Mouse (Mus musculus): ENCODE measurements at regions not wholly inside any gene's neighbourhood (a gene's known extent, or its start where the extent isn't known, plus 50 kb on each side); places are given as distances from the start of the nearest gene placed in this dataset.

DNA sequence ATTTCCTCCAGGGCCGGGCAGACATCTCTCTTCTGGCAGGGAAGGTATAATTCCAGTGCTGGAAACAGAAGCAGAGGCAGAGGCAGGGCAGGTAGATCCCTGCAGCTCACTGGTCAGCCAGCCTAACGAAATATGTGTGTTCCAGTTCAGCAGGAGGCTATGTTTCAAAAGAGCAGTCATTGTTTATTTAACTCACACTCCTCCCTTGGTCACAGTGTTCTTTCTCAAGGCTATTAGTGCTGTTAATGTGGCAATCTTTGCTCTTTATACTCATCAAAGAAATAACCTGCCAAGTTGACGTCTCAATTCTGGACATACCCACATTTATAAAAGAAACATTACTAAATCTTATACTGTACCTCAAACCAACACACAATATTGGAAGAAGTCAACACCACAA, 253.3 kb upstream of the Adgrl3 start:
- Histone ChIP-seq H3K4me1 (no peaks in the 10 kb centered on the region), H3K4me2 (no peak overlapping the region), H3K9ac (no peak overlapping the region), H3K36me3 (no peaks in the 10 kb centered on the region), H3K4me3 (replicated peaks) (no peak overlapping the region), H3K27me3 (no peaks in the 10 kb centered on the region), H3K27ac (no peak overlapping the region), H3K9me3 (replicated peaks) (no peaks in the 10 kb centered on the region)
- WGBS, result 56% methylated on average over 3 of the region's 3 CpGs
- no peak for ATAC-seq (replicated peaks; ENCODE audit: low FRiP score)

DNA sequence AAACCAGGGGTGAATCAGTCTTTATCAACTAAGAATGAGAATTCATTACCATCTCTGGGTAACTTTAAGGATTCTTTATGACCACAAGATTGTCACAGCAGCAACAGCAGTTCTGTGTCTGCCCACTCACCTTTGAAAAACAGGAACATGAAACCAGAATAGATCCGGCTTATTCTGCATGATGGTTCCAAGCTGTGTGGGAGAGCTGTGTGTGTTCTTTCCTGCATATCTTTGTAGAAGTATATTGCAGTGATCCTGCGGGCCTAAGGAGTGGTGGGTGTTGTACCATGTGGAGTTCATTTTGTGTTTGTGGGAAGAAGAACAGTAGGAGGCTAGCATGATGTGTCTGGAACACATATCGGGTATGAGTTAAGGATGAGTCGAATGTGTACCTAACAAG, 236.0 kb upstream of the Adgrl3 start:
- H3K4me2 ChIP-seq, result no peak overlapping the region
- WGBS, result 62% methylated on average over 4 of the region's 4 CpGs

DNA sequence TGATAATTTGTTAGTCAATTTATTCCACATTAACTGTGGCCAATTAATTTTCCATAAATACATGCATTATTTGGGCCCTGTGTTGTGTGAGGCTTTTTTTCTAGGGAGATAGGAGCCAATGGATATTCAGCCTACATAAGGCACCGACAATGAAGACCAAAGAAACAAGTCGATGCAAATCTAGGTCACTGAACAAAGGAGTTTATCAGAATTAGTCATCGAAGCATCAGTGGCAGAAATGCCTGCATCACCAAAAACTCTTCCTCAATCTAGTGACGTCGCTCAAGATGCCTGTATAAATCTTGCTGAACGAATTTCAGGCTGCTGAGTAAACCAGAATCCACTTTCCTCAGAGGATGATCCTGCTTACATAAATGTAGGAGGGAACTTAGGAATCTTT, 235.2 kb upstream of the Adgrl3 start:
- no peak for ATAC-seq (replicated peaks; ENCODE audit: low FRiP score)
- H3K4me1 ChIP-seq, result no peaks in the 10 kb centered on the region
- H3K9me3 ChIP-seq (replicated peaks), result no peaks in the 10 kb centered on the region
- no peaks in the 10 kb centered on the region for H3K36me3 ChIP-seq
- H3K4me3 ChIP-seq (replicated peaks), result no peak overlapping the region
- H3K27me3 ChIP-seq, result no peaks in the 10 kb centered on the region
- no peak overlapping the region for H3K27ac ChIP-seq
- H3K4me2 ChIP-seq, result no peak overlapping the region
- no peak overlapping the region for H3K9ac ChIP-seq
- 86% methylated on average over 6 of the region's 6 CpGs for WGBS

More for the DNA sequence above, 236.0 kb upstream of the Adgrl3 start:
- H3K9me3 ChIP-seq (replicated peaks), result no peaks in the 10 kb centered on the region
- H3K4me3 ChIP-seq (replicated peaks), result no peak overlapping the region
- ATAC-seq (replicated peaks; ENCODE audit: low FRiP score), result no peak
- no peak overlapping the region for H3K9ac ChIP-seq
- no peaks in the 10 kb centered on the region for H3K4me1 ChIP-seq
- H3K27ac ChIP-seq, result no peak overlapping the region
- H3K36me3 ChIP-seq, result no peaks in the 10 kb centered on the region
- no peaks in the 10 kb centered on the region for H3K27me3 ChIP-seq

DNA sequence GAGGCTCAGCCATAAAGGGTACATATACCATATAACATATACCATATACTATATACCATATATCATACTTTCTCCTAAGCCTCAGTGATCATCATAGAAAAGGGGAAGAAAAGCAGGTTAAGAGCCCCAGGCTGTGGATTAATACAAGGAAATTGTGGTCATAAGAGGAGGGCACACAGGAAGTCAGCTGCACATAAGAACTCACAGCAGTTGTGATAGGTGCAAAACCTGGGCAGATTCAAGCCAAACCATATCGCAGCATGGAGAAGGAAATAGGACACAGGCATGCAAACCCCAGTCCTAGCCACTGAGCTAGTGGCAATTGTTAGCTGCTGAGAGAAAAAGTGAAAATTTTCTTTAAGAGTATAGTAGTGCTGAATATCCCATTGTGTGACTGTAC, 228.3 kb upstream of the Adgrl3 start:
- Histone ChIP-seq H3K4me2 (no peak overlapping the region), H3K36me3 (no peaks in the 10 kb centered on the region), H3K27ac (no peak overlapping the region), H3K27me3 (no peaks in the 10 kb centered on the region), H3K4me1 (no peaks in the 10 kb centered on the region), H3K4me3 (replicated peaks) (no peak overlapping the region), H3K9ac (no peak overlapping the region), H3K9me3 (replicated peaks) (no peaks in the 10 kb centered on the region)
- no peak for ATAC-seq (replicated peaks; ENCODE audit: low FRiP score)
- 93% methylated on average over 1 of the region's 1 CpGs for WGBS

DNA sequence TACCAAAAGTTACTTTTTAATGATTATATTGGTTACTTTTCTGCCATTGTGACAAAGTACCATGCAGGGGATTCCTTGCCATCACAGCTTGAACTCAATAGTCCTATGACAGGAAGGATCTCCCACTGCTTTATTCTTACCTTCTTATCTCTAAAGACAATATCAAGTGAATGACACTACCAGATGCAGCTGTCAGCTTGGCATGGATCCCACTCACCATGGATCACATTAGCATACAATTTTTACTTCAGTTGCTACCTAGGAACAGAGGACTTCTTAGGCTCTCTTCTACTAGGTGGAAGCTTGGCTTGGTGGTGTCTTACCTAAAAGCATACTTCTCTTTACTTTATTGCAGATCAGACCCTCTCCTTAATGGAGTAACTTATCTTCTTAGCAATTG, 220.2 kb upstream of the Adgrl3 start:
- no peaks in the 10 kb centered on the region for H3K4me1 ChIP-seq
- H3K36me3 ChIP-seq, result no peaks in the 10 kb centered on the region
- no peak overlapping the region for H3K9ac ChIP-seq
- no peak overlapping the region for H3K4me2 ChIP-seq
- no peaks in the 10 kb centered on the region for H3K9me3 ChIP-seq (replicated peaks)
- no peak overlapping the region for H3K4me3 ChIP-seq (replicated peaks)
- H3K27me3 ChIP-seq, result no peaks in the 10 kb centered on the region
- no peak for ATAC-seq (replicated peaks; ENCODE audit: low FRiP score)
- H3K27ac ChIP-seq, result no peak overlapping the region

DNA sequence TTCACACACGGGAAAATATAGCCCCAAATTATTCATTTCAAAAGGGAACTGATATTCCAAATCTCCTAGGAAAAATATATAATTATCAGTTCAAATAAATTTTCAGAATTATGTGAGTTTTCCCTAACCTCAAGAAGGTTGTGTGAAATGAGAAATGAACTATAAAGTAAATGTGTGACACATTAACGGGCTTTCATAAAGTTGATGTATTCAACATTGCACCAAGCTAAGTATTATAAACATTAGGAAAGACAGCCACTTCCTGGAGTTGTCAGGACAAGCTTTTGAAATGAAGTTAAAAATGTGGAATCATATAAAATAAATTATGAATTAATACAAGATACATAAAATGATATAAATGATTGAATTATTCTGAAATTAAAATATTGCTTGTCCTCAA, 207.0 kb upstream of the Adgrl3 start:
- no peak overlapping the region for H3K4me3 ChIP-seq (replicated peaks)
- no peaks in the 10 kb centered on the region for H3K9me3 ChIP-seq (replicated peaks)
- H3K27ac ChIP-seq, result no peak overlapping the region
- 58% methylated on average over 2 of the region's 2 CpGs for WGBS
- ATAC-seq (replicated peaks; ENCODE audit: low FRiP score), result no peak
- no peak overlapping the region for H3K9ac ChIP-seq
- H3K4me2 ChIP-seq, result no peak overlapping the region
- H3K27me3 ChIP-seq, result no peaks in the 10 kb centered on the region
- H3K4me1 ChIP-seq, result no peaks in the 10 kb centered on the region
- no peaks in the 10 kb centered on the region for H3K36me3 ChIP-seq

DNA sequence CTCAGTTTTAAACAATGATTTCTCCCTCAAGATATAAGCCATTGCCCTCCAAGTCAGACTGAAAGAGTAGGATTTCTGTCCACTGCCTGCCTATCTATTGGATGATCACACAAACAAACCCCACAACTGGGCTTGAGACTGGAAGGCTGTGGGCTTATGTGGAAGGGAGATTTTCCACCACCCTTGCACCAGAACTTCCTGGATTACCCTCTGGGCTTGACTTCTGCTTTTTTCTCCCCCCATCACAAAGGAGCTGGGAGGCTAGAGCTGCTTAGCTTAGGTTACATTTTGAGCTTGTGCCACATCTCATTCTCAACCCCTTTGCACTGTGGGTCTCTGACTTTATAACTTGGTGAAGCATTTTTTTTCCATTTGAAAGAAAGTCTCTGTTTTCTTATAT, 200.7 kb upstream of the Adgrl3 start:
- no peak overlapping the region for H3K4me2 ChIP-seq
- H3K27ac ChIP-seq, result no peak overlapping the region
- H3K9ac ChIP-seq, result no peak overlapping the region
- no peak overlapping the region for H3K4me3 ChIP-seq (replicated peaks)
- H3K4me1 ChIP-seq, result no peaks in the 10 kb centered on the region
- no peak for ATAC-seq (replicated peaks; ENCODE audit: low FRiP score)
- H3K9me3 ChIP-seq (replicated peaks), result no peaks in the 10 kb centered on the region
- H3K27me3 ChIP-seq, result no peaks in the 10 kb centered on the region
- no peaks in the 10 kb centered on the region for H3K36me3 ChIP-seq

DNA sequence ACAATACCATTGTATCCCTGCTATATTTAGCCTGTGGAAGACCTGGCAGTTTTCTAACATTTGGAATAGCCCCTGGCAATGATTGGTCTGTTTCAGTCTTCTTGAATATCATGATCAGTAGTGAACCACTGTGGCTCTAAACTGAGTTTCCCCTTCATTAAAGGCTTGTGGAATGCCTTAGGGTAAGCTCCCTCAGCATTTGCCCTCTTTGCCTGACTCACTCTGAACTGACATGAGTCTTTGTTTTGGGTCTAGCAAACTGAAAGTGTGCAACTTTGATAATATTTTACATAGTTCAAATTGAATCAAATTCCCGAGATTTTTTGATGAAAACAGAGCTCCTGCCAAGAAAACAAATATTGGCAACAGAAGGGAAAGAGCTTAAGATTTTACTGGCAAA, 177.4 kb upstream of the Adgrl3 start:
- H3K27me3 ChIP-seq, result no peaks in the 10 kb centered on the region
- no peak overlapping the region for H3K9ac ChIP-seq
- 71% methylated on average over 1 of the region's 1 CpGs for WGBS
- no peak overlapping the region for H3K4me3 ChIP-seq (replicated peaks)
- no peak overlapping the region for H3K4me2 ChIP-seq
- H3K27ac ChIP-seq, result no peak overlapping the region
- no peaks in the 10 kb centered on the region for H3K36me3 ChIP-seq
- H3K9me3 ChIP-seq (replicated peaks), result no peaks in the 10 kb centered on the region
- no peak for ATAC-seq (replicated peaks; ENCODE audit: low FRiP score)
- H3K4me1 ChIP-seq, result no peaks in the 10 kb centered on the region

DNA sequence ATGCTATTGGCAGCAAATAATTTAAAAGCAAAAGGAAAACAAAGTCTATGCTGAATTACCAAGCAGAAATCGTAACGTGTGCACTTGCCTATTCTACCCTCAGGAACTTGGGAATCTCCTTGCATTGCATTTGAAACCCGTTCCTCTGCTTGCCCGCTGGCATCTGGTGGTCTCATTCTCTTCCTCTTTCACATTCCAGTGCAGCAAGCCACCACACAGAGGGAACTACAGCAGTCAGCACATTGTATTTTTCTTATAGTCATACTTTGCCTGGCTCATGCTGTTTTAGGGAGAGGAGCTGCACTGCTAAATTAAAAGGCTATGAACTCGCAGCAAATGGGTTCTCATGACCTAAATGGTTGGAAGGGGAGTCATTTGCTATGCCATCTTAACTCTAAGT, 164.9 kb upstream of the Adgrl3 start:
- ATAC-seq (replicated peaks; ENCODE audit: low FRiP score), result no peak
- no peaks in the 10 kb centered on the region for H3K9me3 ChIP-seq (replicated peaks)
- no peak overlapping the region for H3K4me3 ChIP-seq (replicated peaks)
- no peak overlapping the region for H3K9ac ChIP-seq
- 81% methylated on average over 5 of the region's 5 CpGs for WGBS
- H3K36me3 ChIP-seq, result no peaks in the 10 kb centered on the region
- no peak overlapping the region for H3K4me2 ChIP-seq
- no peaks in the 10 kb centered on the region for H3K4me1 ChIP-seq
- H3K27me3 ChIP-seq, result no peaks in the 10 kb centered on the region
- no peak overlapping the region for H3K27ac ChIP-seq

DNA sequence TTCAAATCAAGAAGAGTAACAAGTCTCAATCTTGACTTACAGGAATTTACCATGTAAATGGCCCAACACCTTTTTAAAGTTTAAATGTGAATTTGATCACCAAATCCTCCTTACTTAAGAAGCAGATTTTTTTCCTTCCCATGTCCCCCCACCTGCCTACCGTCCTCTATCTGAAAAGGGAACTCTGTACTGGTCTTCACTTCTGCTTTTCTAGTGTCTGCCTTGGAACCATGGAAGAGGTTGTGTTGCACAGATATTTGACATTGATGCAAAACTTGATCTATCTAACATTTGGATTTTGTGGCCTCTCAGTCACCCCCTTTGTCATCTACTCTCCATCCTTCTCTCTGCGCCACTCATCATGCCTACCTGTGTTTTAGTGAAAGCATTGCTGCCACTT, 143.3 kb upstream of the Adgrl3 start:
- Histone ChIP-seq H3K4me2 (no peak overlapping the region), H3K9ac (no peak overlapping the region), H3K27me3 (no peaks in the 10 kb centered on the region), H3K27ac (no peak overlapping the region), H3K4me1 (no peaks in the 10 kb centered on the region), H3K9me3 (replicated peaks) (no peaks in the 10 kb centered on the region), H3K36me3 (no peaks in the 10 kb centered on the region), H3K4me3 (replicated peaks) (no peak overlapping the region)
- WGBS, result 88% methylated on average over 2 of the region's 2 CpGs
- ATAC-seq (replicated peaks; ENCODE audit: low FRiP score), result no peak

DNA sequence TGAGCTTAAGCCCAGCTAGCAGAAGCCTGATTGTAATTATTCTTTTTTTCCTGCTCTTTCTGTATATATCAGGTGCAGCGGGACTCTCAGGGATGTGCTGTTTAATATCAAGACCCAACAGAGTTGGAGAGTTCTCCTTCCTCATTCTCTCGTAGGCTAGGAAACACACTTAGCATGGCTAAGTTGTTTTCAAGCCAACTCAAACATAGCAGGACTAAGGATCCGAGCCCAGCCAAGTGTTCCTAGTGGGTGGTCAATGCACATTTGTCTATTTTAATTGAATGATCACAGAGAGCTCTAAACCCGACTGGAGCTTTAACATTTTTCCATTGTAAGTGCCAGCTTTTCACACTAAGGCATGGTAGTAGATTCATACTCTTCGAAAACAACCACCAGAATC, 121.7 kb upstream of the Adgrl3 start:
- Histone ChIP-seq H3K27ac (no peak overlapping the region), H3K9ac (no peak overlapping the region), H3K36me3 (no peaks in the 10 kb centered on the region), H3K9me3 (replicated peaks) (no peaks in the 10 kb centered on the region), H3K4me1 (no peaks in the 10 kb centered on the region), H3K27me3 (no peaks in the 10 kb centered on the region), H3K4me3 (replicated peaks) (no peak overlapping the region), H3K4me2 (no peak overlapping the region)
- ATAC-seq (replicated peaks; ENCODE audit: low FRiP score), result no peak
- 62% methylated on average over 5 of the region's 5 CpGs for WGBS

DNA sequence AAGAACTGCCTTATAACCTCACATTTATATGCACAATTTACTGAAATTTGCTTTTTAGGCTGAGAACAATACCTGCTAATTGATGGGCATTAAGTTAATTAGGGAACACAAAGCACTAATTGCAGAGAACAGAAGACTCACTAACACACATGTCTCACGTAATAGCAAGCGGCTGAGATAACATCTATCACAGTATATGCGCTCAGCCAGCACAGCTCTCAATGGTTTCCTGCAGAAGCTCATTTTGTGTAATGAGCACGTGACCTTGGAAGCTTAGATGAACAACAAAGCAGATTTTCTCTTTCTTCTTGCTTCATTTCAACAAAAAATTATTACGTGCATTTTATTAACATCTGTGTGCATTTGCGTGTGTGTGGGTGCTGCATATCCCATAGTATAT, 111.2 kb upstream of the Adgrl3 start:
- Histone ChIP-seq H3K27ac (no peak overlapping the region), H3K4me2 (no peak overlapping the region), H3K4me1 (no peaks in the 10 kb centered on the region), H3K36me3 (no peaks in the 10 kb centered on the region), H3K9ac (no peak overlapping the region), H3K9me3 (replicated peaks) (no peaks in the 10 kb centered on the region), H3K27me3 (no peaks in the 10 kb centered on the region), H3K4me3 (replicated peaks) (no peak overlapping the region)
- 70% methylated on average over 6 of the region's 6 CpGs for WGBS
- ATAC-seq (replicated peaks; ENCODE audit: low FRiP score), result no peak

DNA sequence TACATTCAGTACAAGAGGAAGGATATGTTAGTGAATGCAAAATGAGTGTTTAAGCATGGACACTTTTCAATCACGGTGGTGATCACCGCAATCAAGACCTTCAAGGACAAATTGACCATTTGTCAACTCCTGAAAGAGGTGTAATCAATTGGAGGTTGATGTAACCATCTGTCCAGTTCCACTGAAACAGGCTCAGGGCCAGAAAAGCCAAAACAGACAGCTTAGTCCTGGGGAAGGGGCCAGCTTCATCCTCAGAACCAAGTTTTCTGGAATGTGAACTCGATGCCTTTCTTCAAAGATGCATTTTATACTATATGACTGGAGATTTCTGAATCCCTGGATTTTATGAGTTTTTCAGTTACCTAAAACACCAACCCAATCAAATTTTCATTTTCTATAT, 81.1 kb upstream of the Adgrl3 start:
- ATAC-seq (replicated peaks; ENCODE audit: low FRiP score), result no peak
- WGBS, result 74% methylated on average over 3 of the region's 3 CpGs
- no peak overlapping the region for H3K27ac ChIP-seq

More for the DNA sequence above, 81.1 kb upstream of the Adgrl3 start:
- Histone ChIP-seq H3K9me3 (replicated peaks) (no peaks in the 10 kb centered on the region), H3K27me3 (no peaks in the 10 kb centered on the region), H3K36me3 (no peaks in the 10 kb centered on the region), H3K4me1 (no peaks in the 10 kb centered on the region), H3K4me2 (no peak overlapping the region), H3K9ac (no peak overlapping the region), H3K4me3 (replicated peaks) (no peak overlapping the region)

Measured in kidney, embryonic 15.5 days (tissue).